Mouse (Mus musculus): ENCODE results near the gene Olfr187.

DNA sequence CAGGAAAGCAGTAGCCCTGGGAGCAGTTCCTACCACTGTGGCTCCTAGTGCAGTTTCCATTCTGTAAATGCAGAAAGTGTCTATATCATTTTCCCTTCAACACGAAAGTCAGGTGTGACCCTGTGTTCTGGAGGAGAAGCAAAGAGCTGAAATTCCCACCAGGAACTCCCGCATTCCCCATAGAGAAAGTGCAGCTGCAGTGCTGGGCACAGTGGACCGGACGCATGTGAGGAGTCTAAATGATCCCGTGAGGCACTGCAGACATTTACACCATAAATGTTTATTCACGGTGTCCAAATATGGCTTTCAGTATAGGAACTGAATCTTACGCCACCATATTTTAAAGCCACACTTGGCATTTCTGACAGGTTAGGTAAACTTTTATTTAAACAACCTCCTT, at the start of gene Olfr187:
- TF ChIP-seq POLR2A (IDR thresholded peaks at IDR 0.05; ENCODE audit: low read depth, low read length): no peak
- no peak for TF ChIP-seq CTCF (conservative IDR thresholded peaks at IDR 0.05; ENCODE audit: insufficient read depth, insufficient read length, low read depth, low read length)

Measured in kidney, adult 2 months (tissue).